Mouse (Mus musculus): ENCODE data around the gene Acly. TPM values are rescaled to one million over a fixed set of nuclear protein-coding genes. Genes with fewer than 3 reads are reported as not detected.

Acly gene
- 137 and 152 TPM in 2 replicates for polyA plus RNA-seq (2015; fragmentation: Nextera tagmentation; extraction: Ambion mirVana)

GRCm38 (mm10) chr11:100527458-100528374, at the start of gene Acly:
Gene Acly, minus strand, starts transcription at chr11:100528000.
- H3K4me2 ChIP-seq (replicated peaks), result peak within 1 kb of the TSS; percentile 89
- ATAC-seq (ENCODE audit: insufficient number of reproducible peaks, low FRiP score, low TSS enrichment, low read depth), result peak; percentile 99
- WGBS, result under 1% methylated on average over 54 of the region's 54 CpGs
- H3K27ac ChIP-seq (replicated peaks), result peak within 1 kb of the TSS; percentile 92
- peak within 1 kb of the TSS; percentile 73 for H3K4me3 ChIP-seq (replicated peaks)
- H3K27me3 ChIP-seq, result no peaks in the 10 kb centered on the region
- no peaks in the 10 kb centered on the region for H3K9me3 ChIP-seq (replicated peaks)
- peaks cover 37% of the 10 kb centered on the region for H3K4me1 ChIP-seq
- peak within 1 kb of the TSS; percentile 69 for H3K9ac ChIP-seq
- H3K36me3 ChIP-seq, result peaks cover 10% of the 10 kb centered on the region

- Histone ChIP-seq H3K27ac (replicated peaks) (peak overlapping the region; percentile 17), H3K36me3 (peaks cover 27% of the 10 kb centered on the region), H3K9ac (no peak overlapping the region), H3K27me3 (peaks cover 5% of the 10 kb centered on the region), H3K4me2 (replicated peaks) (0 out of 2 replicates have a peak overlapping the region, but pooled peaks have one; percentile 70), H3K9me3 (replicated peaks) (no peaks in the 10 kb centered on the region), H3K4me3 (replicated peaks) (peak overlapping the region; percentile 64), H3K4me1 (peaks cover 22% of the 10 kb centered on the region)
- WGBS, result 68% methylated on average over 21 of the region's 21 CpGs
- no peak for ATAC-seq (ENCODE audit: insufficient number of reproducible peaks, low FRiP score, low TSS enrichment, low read depth)
These were observed 48.5 kb upstream of the Acly start for GRCm38 (mm10) chr11:100576256-100576655.

GRCm38 (mm10) chr11:100575484-100575855, 47.7 kb upstream of the Acly start:
- ATAC-seq (ENCODE audit: insufficient number of reproducible peaks, low FRiP score, low TSS enrichment, low read depth), result no peak
- no peak overlapping the region for H3K9ac ChIP-seq

GRCm38 (mm10) chr11:100574708-100575483, 47.1 kb upstream of the Acly start, which contains the start of gene Cnp:
Gene Cnp, plus strand, starts transcription at chr11:100574904.
- WGBS, result 1% methylated on average over 47 of the region's 47 CpGs
- peak; percentile 81 for ATAC-seq (ENCODE audit: insufficient number of reproducible peaks, low FRiP score, low TSS enrichment, low read depth)
- Histone ChIP-seq H3K9ac (peak within 1 kb of the TSS; percentile 33; the same call in 1 of the 2 replicates), H3K9me3 (replicated peaks) (no peaks in the 10 kb centered on the region), H3K36me3 (peaks cover 14% of the 10 kb centered on the region), H3K4me2 (replicated peaks) (peak within 1 kb of the TSS; percentile 70), H3K4me3 (replicated peaks) (peak within 1 kb of the TSS; percentile 64), H3K27ac (replicated peaks) (peak within 1 kb of the TSS; percentile 79), H3K4me1 (peaks cover 29% of the 10 kb centered on the region), H3K27me3 (peaks cover 12% of the 10 kb centered on the region)

More at GRCm38 (mm10) chr11:100575484-100575855, 47.7 kb upstream of the Acly start:
- Histone ChIP-seq H3K4me3 (replicated peaks) (peak overlapping the region; percentile 64), H3K9me3 (replicated peaks) (no peaks in the 10 kb centered on the region), H3K4me2 (replicated peaks) (peak overlapping the region; percentile 70), H3K36me3 (peaks cover 19% of the 10 kb centered on the region), H3K27ac (replicated peaks) (peak overlapping the region; percentile 79; the same call in 1 of the 2 replicates), H3K27me3 (peaks cover 12% of the 10 kb centered on the region), H3K4me1 (peaks cover 29% of the 10 kb centered on the region)
- WGBS, result 29% methylated on average over 2 of the region's 2 CpGs

- Histone ChIP-seq H3K4me3 (replicated peaks) (peak overlapping the region; percentile 64), H3K27me3 (peaks cover 12% of the 10 kb centered on the region), H3K4me1 (peaks cover 29% of the 10 kb centered on the region), H3K4me2 (replicated peaks) (peak overlapping the region; percentile 70; the same call in 1 of the 2 replicates), H3K9me3 (replicated peaks) (no peaks in the 10 kb centered on the region), H3K27ac (replicated peaks) (peak overlapping the region; percentile 79; the same call in 1 of the 2 replicates), H3K36me3 (peaks cover 7% of the 10 kb centered on the region; the same call in 1 of the 2 replicates), H3K9ac (no peak overlapping the region)
- no peak for ATAC-seq (ENCODE audit: insufficient number of reproducible peaks, low FRiP score, low TSS enrichment, low read depth)
- WGBS, result 86% methylated on average over 3 of the region's 3 CpGs
These were observed 46.4 kb upstream of the Acly start for GRCm38 (mm10) chr11:100574188-100574587.

GRCm38 (mm10) chr11:100571202-100571567, 43.4 kb upstream of the Acly start:
- Histone ChIP-seq H3K27ac (replicated peaks) (no peak overlapping the region), H3K4me3 (replicated peaks) (peak overlapping the region; percentile 17), H3K36me3 (no peaks in the 10 kb centered on the region), H3K9ac (no peak overlapping the region), H3K9me3 (replicated peaks) (no peaks in the 10 kb centered on the region), H3K4me2 (replicated peaks) (peak overlapping the region; percentile 43), H3K4me1 (peaks cover 26% of the 10 kb centered on the region), H3K27me3 (peaks cover 12% of the 10 kb centered on the region)
- 10% methylated on average over 16 of the region's 16 CpGs for WGBS
- no peak for ATAC-seq (ENCODE audit: insufficient number of reproducible peaks, low FRiP score, low TSS enrichment, low read depth)

- no peak overlapping the region for H3K27ac ChIP-seq (replicated peaks)
- H3K4me3 ChIP-seq (replicated peaks), result peak overlapping the region; percentile 17
- 12% methylated on average over 8 of the region's 8 CpGs for WGBS
- H3K27me3 ChIP-seq, result peaks cover 12% of the 10 kb centered on the region
- ATAC-seq (ENCODE audit: insufficient number of reproducible peaks, low FRiP score, low TSS enrichment, low read depth), result no peak
- peak overlapping the region; percentile 43 for H3K4me2 ChIP-seq (replicated peaks)
- peaks cover 20% of the 10 kb centered on the region for H3K4me1 ChIP-seq
- no peak overlapping the region for H3K9ac ChIP-seq
- no peaks in the 10 kb centered on the region for H3K9me3 ChIP-seq (replicated peaks)
- no peaks in the 10 kb centered on the region for H3K36me3 ChIP-seq
These were observed 42.8 kb upstream of the Acly start for GRCm38 (mm10) chr11:100570430-100571201.

- no peak overlapping the region for H3K4me3 ChIP-seq (replicated peaks)
- no peaks in the 10 kb centered on the region for H3K9me3 ChIP-seq (replicated peaks)
- H3K4me2 ChIP-seq (replicated peaks), result no peak overlapping the region
- WGBS, result 62% methylated on average over 9 of the region's 9 CpGs
- H3K4me1 ChIP-seq, result peaks cover 14% of the 10 kb centered on the region
- no peak for ATAC-seq (ENCODE audit: insufficient number of reproducible peaks, low FRiP score, low TSS enrichment, low read depth)
- no peak overlapping the region for H3K27ac ChIP-seq (replicated peaks)
- H3K36me3 ChIP-seq, result no peaks in the 10 kb centered on the region
- no peak overlapping the region for H3K9ac ChIP-seq
- peaks cover 12% of the 10 kb centered on the region for H3K27me3 ChIP-seq
These were observed 42.0 kb upstream of the Acly start for GRCm38 (mm10) chr11:100569789-100570188.

GRCm38 (mm10) chr11:100568692-100569091, 40.9 kb upstream of the Acly start:
- Histone ChIP-seq H3K9ac (no peak overlapping the region), H3K4me2 (replicated peaks) (no peak overlapping the region), H3K27me3 (peaks cover 12% of the 10 kb centered on the region), H3K9me3 (replicated peaks) (no peaks in the 10 kb centered on the region), H3K27ac (replicated peaks) (no peak overlapping the region), H3K36me3 (no peaks in the 10 kb centered on the region), H3K4me1 (peaks cover 9% of the 10 kb centered on the region), H3K4me3 (replicated peaks) (no peak overlapping the region)
- WGBS, result 74% methylated on average over 8 of the region's 8 CpGs
- ATAC-seq (ENCODE audit: insufficient number of reproducible peaks, low FRiP score, low TSS enrichment, low read depth), result no peak

- Histone ChIP-seq H3K27ac (replicated peaks) (no peak overlapping the region), H3K9me3 (replicated peaks) (no peaks in the 10 kb centered on the region), H3K4me2 (replicated peaks) (no peak overlapping the region), H3K9ac (no peak overlapping the region), H3K36me3 (no peaks in the 10 kb centered on the region), H3K4me3 (replicated peaks) (no peak overlapping the region), H3K4me1 (peaks cover 9% of the 10 kb centered on the region), H3K27me3 (peaks cover 12% of the 10 kb centered on the region)
- ATAC-seq (ENCODE audit: insufficient number of reproducible peaks, low FRiP score, low TSS enrichment, low read depth), result no peak
- WGBS, result 48% methylated on average over 9 of the region's 9 CpGs
These were observed 40.0 kb upstream of the Acly start for GRCm38 (mm10) chr11:100567815-100568245.
